Mouse (Mus musculus): ENCODE results near the gene Rsrc1. TPM values are rescaled to one million over a fixed set of nuclear protein-coding genes. Genes with fewer than 3 reads are reported as not detected.

The Rsrc1 gene
- polyA plus RNA-seq, 1 experiment = 12.9 TPM

- Histone ChIP-seq H3ac (ENCODE audit: control insufficient read depth, insufficient read length) (no peak overlapping the region), H3K79me2 (ENCODE audit: control insufficient read depth, insufficient read depth) (no peaks in the 10 kb centered on the region), H3K4me3 (no peak overlapping the region), H3K27me3 (ENCODE audit: control insufficient read depth, insufficient read depth, insufficient read length) (no peaks in the 10 kb centered on the region), H3K4me2 (ENCODE audit: low read depth) (no peak overlapping the region), H3K36me3 (ENCODE audit: control insufficient read depth, insufficient read depth) (no peaks in the 10 kb centered on the region)
- no peak for TF ChIP-seq POLR2AphosphoS2 (IDR thresholded peaks at IDR 0.05; ENCODE audit: insufficient read length, low read depth)
- no peak for TF ChIP-seq CEBPB (IDR thresholded peaks at IDR 0.05; ENCODE audit: insufficient read depth, poor library complexity, severe bottlenecking)
- no peak for TF ChIP-seq MYOG (IDR thresholded peaks at IDR 0.05; ENCODE audit: control insufficient read depth in 1 of 3, insufficient read depth in 1 of 3, insufficient read length in 2 of 3, low read depth in 2 of 3)
- TF ChIP-seq E2F4 (IDR thresholded peaks at IDR 0.05; ENCODE audit: insufficient read depth) = no peak
These were observed 302.8 kb downstream of the Rsrc1 start for GRCm38 (mm10) chr3:67284039-67284438.

- no peak overlapping the region for H3K4me3 ChIP-seq
- no peaks in the 10 kb centered on the region for H3K27me3 ChIP-seq (ENCODE audit: control insufficient read depth, insufficient read depth, insufficient read length)
- no peaks in the 10 kb centered on the region for H3K79me2 ChIP-seq (ENCODE audit: control insufficient read depth, insufficient read depth)
- no peaks in the 10 kb centered on the region for H3K36me3 ChIP-seq (ENCODE audit: control insufficient read depth, insufficient read depth)
- no peak overlapping the region for H3K4me2 ChIP-seq (ENCODE audit: low read depth)
- TF ChIP-seq POLR2A (IDR thresholded peaks at IDR 0.05; ENCODE audit: insufficient read length, low read depth) (no peak), CEBPB (IDR thresholded peaks at IDR 0.05; ENCODE audit: insufficient read depth, poor library complexity, severe bottlenecking) (no peak), MYOG (IDR thresholded peaks at IDR 0.05; ENCODE audit: control insufficient read depth in 1 of 3, insufficient read depth in 1 of 3, insufficient read length in 2 of 3, low read depth in 2 of 3) (no peak), MAX (IDR thresholded peaks at IDR 0.05; ENCODE audit: low read depth) (no peak)
- no peak overlapping the region for H3ac ChIP-seq (ENCODE audit: control insufficient read depth, insufficient read length)
These were observed 303.7 kb downstream of the Rsrc1 start for GRCm38 (mm10) chr3:67284848-67285247.

- Histone ChIP-seq H3K36me3 (ENCODE audit: control insufficient read depth, insufficient read depth) (no peaks in the 10 kb centered on the region), H3K4me2 (ENCODE audit: low read depth) (no peak overlapping the region), H3K79me2 (ENCODE audit: control insufficient read depth, insufficient read depth) (no peaks in the 10 kb centered on the region), H3ac (ENCODE audit: control insufficient read depth, insufficient read length) (no peak overlapping the region), H3K27me3 (ENCODE audit: control insufficient read depth, insufficient read depth, insufficient read length) (no peaks in the 10 kb centered on the region), H3K4me3 (no peak overlapping the region)
- TF ChIP-seq MYOD1 (IDR thresholded peaks at IDR 0.05; ENCODE audit: control insufficient read depth in 1 of 3, insufficient read length in 2 of 3, low read depth in 2 of 3) = no peak
- TF ChIP-seq REST (IDR thresholded peaks at IDR 0.05; ENCODE audit: insufficient read depth, insufficient read length) = no peak
- TF ChIP-seq POLR2A (IDR thresholded peaks at IDR 0.05; ENCODE audit: insufficient read length, low read depth) = no peak
- TF ChIP-seq TCF12 (IDR thresholded peaks at IDR 0.05; ENCODE audit: insufficient read depth, poor library complexity, severe bottlenecking) = no peak
- TF ChIP-seq TCF3 (IDR thresholded peaks at IDR 0.05; ENCODE audit: insufficient read length, low read depth) = no peak
- TF ChIP-seq SRF (IDR thresholded peaks at IDR 0.05; ENCODE audit: control insufficient read depth, insufficient read length, low read depth) = no peak
- TF ChIP-seq MYOG (IDR thresholded peaks at IDR 0.05; ENCODE audit: control insufficient read depth in 1 of 3, insufficient read depth in 1 of 3, insufficient read length in 2 of 3, low read depth in 2 of 3) = no peak
- no peak for TF ChIP-seq USF1 (IDR thresholded peaks at IDR 0.05; ENCODE audit: low read depth)
- TF ChIP-seq E2F4 (IDR thresholded peaks at IDR 0.05; ENCODE audit: insufficient read depth) = no peak
- TF ChIP-seq CEBPB (IDR thresholded peaks at IDR 0.05; ENCODE audit: insufficient read depth, poor library complexity, severe bottlenecking) = no peak
- TF ChIP-seq POLR2AphosphoS2 (IDR thresholded peaks at IDR 0.05; ENCODE audit: insufficient read length, low read depth) = no peak
- no peak for TF ChIP-seq MAX (IDR thresholded peaks at IDR 0.05; ENCODE audit: low read depth)
These were observed 307.5 kb downstream of the Rsrc1 start for GRCm38 (mm10) chr3:67288664-67289063.

GRCm38 (mm10) chr3:67289482-67289881, 308.3 kb downstream of the Rsrc1 start:
- no peaks in the 10 kb centered on the region for H3K36me3 ChIP-seq (ENCODE audit: control insufficient read depth, insufficient read depth)
- H3K4me3 ChIP-seq = no peak overlapping the region
- H3K27me3 ChIP-seq (ENCODE audit: control insufficient read depth, insufficient read depth, insufficient read length) = no peaks in the 10 kb centered on the region
- H3ac ChIP-seq (ENCODE audit: control insufficient read depth, insufficient read length) = no peak overlapping the region
- no peak overlapping the region for H3K4me2 ChIP-seq (ENCODE audit: low read depth)
- H3K79me2 ChIP-seq (ENCODE audit: control insufficient read depth, insufficient read depth) = no peaks in the 10 kb centered on the region
- TF ChIP-seq POLR2AphosphoS2 (IDR thresholded peaks at IDR 0.05; ENCODE audit: insufficient read length, low read depth) = no peak
- TF ChIP-seq USF1 (IDR thresholded peaks at IDR 0.05; ENCODE audit: low read depth) = no peak
- TF ChIP-seq MYOD1 (IDR thresholded peaks at IDR 0.05; ENCODE audit: control insufficient read depth in 1 of 3, insufficient read length in 2 of 3, low read depth in 2 of 3) = no peak
- no peak for TF ChIP-seq MYOG (IDR thresholded peaks at IDR 0.05; ENCODE audit: control insufficient read depth in 1 of 3, insufficient read depth in 1 of 3, insufficient read length in 2 of 3, low read depth in 2 of 3)
- TF ChIP-seq REST (IDR thresholded peaks at IDR 0.05; ENCODE audit: insufficient read depth, insufficient read length) = no peak
- no peak for TF ChIP-seq TCF12 (IDR thresholded peaks at IDR 0.05; ENCODE audit: insufficient read depth, poor library complexity, severe bottlenecking)
- no peak for TF ChIP-seq POLR2A (IDR thresholded peaks at IDR 0.05; ENCODE audit: insufficient read length, low read depth)
- TF ChIP-seq E2F4 (IDR thresholded peaks at IDR 0.05; ENCODE audit: insufficient read depth) = no peak
- TF ChIP-seq CEBPB (IDR thresholded peaks at IDR 0.05; ENCODE audit: insufficient read depth, poor library complexity, severe bottlenecking) = no peak
- no peak for TF ChIP-seq TCF3 (IDR thresholded peaks at IDR 0.05; ENCODE audit: insufficient read length, low read depth)
- TF ChIP-seq SRF (IDR thresholded peaks at IDR 0.05; ENCODE audit: control insufficient read depth, insufficient read length, low read depth) = no peak
- TF ChIP-seq MAX (IDR thresholded peaks at IDR 0.05; ENCODE audit: low read depth) = no peak

GRCm38 (mm10) chr3:67308725-67309124, 327.5 kb downstream of the Rsrc1 start:
- no peak overlapping the region for H3K4me2 ChIP-seq (ENCODE audit: low read depth)
- H3K27me3 ChIP-seq (ENCODE audit: control insufficient read depth, insufficient read depth, insufficient read length) = no peaks in the 10 kb centered on the region
- TF ChIP-seq MYOD1 (IDR thresholded peaks at IDR 0.05; ENCODE audit: control insufficient read depth in 1 of 3, insufficient read length in 2 of 3, low read depth in 2 of 3) (no peak), USF1 (IDR thresholded peaks at IDR 0.05; ENCODE audit: low read depth) (no peak), POLR2A (IDR thresholded peaks at IDR 0.05; ENCODE audit: insufficient read length, low read depth) (no peak), MYOG (IDR thresholded peaks at IDR 0.05; ENCODE audit: control insufficient read depth in 1 of 3, insufficient read depth in 1 of 3, insufficient read length in 2 of 3, low read depth in 2 of 3) (no peak), E2F4 (IDR thresholded peaks at IDR 0.05; ENCODE audit: insufficient read depth) (no peak), MAX (IDR thresholded peaks at IDR 0.05; ENCODE audit: low read depth) (no peak), SRF (IDR thresholded peaks at IDR 0.05; ENCODE audit: control insufficient read depth, insufficient read length, low read depth) (no peak), REST (IDR thresholded peaks at IDR 0.05; ENCODE audit: insufficient read depth, insufficient read length) (no peak)
- H3K36me3 ChIP-seq (ENCODE audit: control insufficient read depth, insufficient read depth) = no peaks in the 10 kb centered on the region
- H3K79me2 ChIP-seq (ENCODE audit: control insufficient read depth, insufficient read depth) = no peaks in the 10 kb centered on the region
- H3ac ChIP-seq (ENCODE audit: control insufficient read depth, insufficient read length) = no peak overlapping the region
- H3K4me3 ChIP-seq = no peak overlapping the region

Data from myocyte (in vitro differentiated cells).